Mouse (Mus musculus) heart, postnatal 10 days (tissue): ENCODE results near the gene Cntnap2. TPM values are rescaled to one million over a fixed set of nuclear protein-coding genes. Genes with fewer than 3 reads are reported as not detected.
"Not testable (repeated sequence)": the region's sequence is repeated elsewhere in the genome, so short reads cannot be mapped to it uniquely, and the experiment has no call there.

Experiments used
- DNase-seq, 2 experiments: peaks; one replicate each; pipeline ENCODE4 v3.0.0; 2021
- intact Hi-C: fragments of 180-260 bp; cut with DNase I; formaldehyde crosslinking; loops from one replicate; pipeline ENCODE4 v1.15.1; 2025
- total RNA-seq, 2 experiments: library from RNA; stranded (reverse); gene quantifications; 2 replicates each; pipeline ENCODE4 v1.2.3; 2021

The Cntnap2 gene
- total RNA-seq, 2 experiments from 2014 or later, result 0.12 TPM; not detected in 1

DNA sequence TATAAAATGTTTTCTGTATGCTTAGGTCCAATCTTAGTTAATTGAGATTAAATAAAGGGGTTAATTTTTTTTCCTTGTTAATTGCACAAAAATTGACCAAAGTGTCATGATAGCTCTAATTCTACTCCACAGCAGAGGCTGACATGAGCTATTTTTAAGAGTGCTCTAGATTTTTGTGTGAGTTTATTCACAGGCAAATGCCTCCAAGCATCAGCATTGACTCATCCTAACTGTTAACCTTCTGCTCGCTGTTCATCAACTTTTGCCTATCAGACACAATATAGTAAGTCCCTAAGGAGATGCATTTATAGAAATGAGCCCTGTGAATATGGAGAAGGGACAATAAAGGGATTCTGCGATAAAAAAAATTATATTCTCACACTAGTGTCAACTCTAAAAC is 1138.1 kb downstream of the Cntnap2 start:
- no peak for DNase-seq
- intact Hi-C loops, result no loop called here

DNA sequence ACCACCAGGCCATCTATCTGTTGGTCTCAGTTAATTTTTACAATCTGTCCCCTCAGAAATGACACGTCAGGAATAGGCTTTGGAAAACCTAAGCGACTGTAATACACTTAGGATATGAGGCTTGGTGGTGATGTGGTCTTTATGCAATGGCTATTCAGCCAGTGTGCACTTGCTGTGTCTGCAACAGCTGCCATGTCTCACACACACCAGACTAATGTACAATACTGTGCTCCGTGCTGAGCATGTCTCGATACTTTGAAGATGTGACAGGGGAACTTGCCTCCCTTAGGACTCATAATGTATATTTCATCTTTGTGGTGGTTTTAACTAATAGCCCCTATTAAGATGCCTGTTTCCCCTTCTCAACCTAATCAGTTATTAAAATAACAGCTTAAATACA is 1142.7 kb downstream of the Cntnap2 start:
- no peak for DNase-seq
- intact Hi-C loops, result no loop called here

DNA sequence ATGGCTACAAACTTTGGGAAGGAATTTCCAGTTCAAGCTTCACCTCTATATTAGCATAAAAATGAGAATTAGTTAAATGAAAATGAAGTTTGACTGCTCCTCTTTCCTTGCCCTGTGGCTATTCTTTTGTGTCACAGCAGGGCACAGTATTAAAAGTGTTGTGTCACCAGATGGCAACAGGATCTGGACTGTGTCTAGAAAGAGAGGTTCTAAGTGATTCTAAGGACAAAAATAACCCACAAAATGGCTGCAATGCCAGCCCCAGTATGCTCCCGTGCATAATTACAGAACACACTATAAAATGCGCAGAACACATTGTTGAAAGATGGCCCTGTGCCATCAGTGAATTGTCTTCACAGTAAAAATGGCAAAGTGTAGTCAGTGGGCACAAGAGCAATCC is 1146.4 kb downstream of the Cntnap2 start:
- intact Hi-C loops, result no loop called here
- DNase-seq, result no peak

DNA sequence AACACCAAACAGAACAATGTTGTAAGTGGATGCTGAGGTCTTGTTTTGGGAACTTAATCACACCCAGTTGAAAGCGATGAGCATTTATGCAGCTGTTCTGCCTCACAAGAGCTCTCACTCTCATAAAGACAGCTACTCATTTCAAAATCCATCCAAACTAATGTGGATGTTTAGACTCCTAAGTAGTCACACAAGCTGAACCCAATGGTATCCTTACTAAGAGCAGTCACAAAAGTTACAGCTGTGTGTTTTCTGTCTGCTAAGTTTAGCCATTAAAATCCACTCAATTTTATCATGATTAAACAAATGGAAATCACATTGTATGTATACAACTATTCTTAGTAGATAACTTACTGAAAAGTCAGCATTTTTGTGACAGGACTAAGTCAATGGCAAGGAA is 1173.7 kb downstream of the Cntnap2 start:
- intact Hi-C loops, result no loop called here
- DNase-seq, result no peak

GRCm38 (mm10) chr6:46240349-46240748 is 1181.2 kb downstream of the Cntnap2 start:
- intact Hi-C loops, result no loop called here
- no peak for DNase-seq

DNA sequence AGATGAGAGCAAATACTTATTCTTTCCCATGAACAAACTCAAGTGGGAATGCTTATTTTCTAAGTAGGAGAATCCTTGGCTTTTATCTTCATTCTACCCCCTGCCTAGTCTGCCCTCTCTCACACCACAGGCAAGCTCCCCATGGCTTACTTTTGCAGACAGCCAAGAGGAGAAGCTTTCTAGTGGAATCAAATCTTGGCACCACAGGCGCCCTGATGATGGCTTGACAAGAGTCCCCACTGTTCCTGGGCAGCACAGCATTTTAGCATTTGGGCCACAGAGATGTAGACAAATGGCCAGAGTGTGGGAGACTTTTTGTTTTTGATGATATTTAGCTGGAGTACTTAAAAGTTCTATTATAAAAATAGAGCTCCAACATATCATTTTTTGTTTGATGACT is 1204.0 kb downstream of the Cntnap2 start:
- intact Hi-C loops, result no loop called here
- no peak for DNase-seq

DNA sequence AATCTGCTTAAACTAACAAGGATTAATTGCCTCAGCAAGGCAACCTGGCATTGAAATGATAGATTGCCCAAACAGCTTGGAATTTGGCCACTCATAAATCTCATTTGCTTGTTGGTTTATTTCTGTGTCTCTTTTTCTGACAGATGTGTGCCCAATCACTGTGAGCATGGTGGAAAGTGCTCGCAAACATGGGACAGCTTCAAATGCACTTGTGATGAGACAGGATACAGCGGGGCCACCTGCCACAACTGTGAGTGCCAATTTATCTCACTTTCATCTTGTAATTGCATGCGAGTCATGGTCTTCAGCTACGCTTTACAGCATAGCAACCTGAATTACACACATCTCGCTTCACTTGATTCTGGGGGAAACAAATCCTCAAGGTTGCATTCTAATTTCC is 1287.8 kb downstream of the Cntnap2 start:
- intact Hi-C loops, result no loop called here
- no peak for DNase-seq

GRCm38 (mm10) chr6:46361091-46361490 is 1301.9 kb downstream of the Cntnap2 start:
- no peak for DNase-seq
- intact Hi-C loops, result no loop called here

DNA sequence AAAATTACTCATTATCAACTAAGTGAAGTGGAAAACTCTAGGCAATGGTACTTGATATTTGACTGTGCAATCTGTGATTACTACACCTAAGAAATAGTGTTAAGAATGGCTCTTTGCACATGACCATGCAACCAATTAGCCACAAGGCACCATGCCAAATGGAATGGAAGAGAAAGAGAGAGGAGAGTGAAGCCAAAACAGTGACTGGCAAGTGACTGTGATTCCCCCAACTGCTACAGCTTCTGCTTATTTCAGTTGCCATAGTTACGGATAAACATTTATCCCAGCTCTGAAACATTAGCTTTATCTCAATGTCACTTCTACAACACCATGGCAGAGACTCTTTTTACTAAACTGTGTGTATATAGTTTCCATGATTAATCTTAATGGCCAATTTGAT is 1303.0 kb downstream of the Cntnap2 start:
- peak; percentile 13 to 14 for DNase-seq

GRCm38 (mm10) chr6:46398725-46399589 is 1339.8 kb downstream of the Cntnap2 start:
- DNase-seq, result no peak
- intact Hi-C loops, result no loop called here

More for the DNA sequence above, 1303.0 kb downstream of the Cntnap2 start:
- intact Hi-C loops, result no loop called here

- DNase-seq, result no peak
- intact Hi-C loops, result no loop called here
Measured at GRCm38 (mm10) chr6:46414154-46414553, 1355.0 kb downstream of the Cntnap2 start.

- DNase-seq, result no peak
- intact Hi-C loops, result no loop called here
Measured at GRCm38 (mm10) chr6:46414562-46414961, 1355.4 kb downstream of the Cntnap2 start.

DNA sequence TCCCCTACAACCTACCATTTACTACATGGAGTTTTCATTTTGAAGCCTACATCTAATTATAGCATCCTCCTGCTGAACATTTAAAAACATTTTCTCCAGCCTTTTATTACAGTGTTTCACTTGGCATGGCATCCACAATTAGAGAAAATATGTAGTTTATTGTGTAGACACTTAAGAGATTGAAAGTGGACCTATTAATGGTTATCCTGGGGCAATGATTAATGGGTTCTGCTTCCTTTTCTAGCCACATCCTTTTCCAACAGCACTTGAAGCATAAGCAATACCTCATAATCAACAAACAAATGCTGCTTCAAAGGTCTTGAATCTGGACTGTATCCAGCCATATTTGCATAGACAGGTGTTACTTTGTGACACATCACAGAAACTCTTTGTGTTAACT is 1360.7 kb downstream of the Cntnap2 start:
- DNase-seq, result no peak
- intact Hi-C loops, result no loop called here

- intact Hi-C loops, result no loop called here
- DNase-seq, result no peak
Measured at GRCm38 (mm10) chr6:46420349-46420748, 1361.2 kb downstream of the Cntnap2 start.

DNA sequence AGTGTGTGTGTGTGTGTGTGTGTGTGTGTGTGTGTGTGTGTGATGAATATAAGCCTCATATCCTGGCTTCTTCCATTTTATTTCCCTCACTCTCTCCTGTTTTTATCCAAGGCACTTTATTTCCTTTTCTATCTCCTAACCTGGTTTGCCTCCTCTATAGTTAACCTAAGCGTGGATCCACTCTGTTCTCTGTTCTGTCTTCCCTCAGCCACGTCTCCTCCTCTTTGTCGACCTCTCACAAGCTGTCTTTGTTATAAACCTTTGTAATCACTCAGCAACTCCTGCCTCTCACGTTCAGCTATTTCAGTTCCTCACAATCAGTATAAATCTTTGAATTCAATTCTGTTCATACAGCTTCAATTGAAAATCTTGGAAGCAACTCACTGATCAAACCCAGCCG is 1369.1 kb downstream of the Cntnap2 start:
- DNase-seq, result no peak
- intact Hi-C loops, result no loop called here

DNA sequence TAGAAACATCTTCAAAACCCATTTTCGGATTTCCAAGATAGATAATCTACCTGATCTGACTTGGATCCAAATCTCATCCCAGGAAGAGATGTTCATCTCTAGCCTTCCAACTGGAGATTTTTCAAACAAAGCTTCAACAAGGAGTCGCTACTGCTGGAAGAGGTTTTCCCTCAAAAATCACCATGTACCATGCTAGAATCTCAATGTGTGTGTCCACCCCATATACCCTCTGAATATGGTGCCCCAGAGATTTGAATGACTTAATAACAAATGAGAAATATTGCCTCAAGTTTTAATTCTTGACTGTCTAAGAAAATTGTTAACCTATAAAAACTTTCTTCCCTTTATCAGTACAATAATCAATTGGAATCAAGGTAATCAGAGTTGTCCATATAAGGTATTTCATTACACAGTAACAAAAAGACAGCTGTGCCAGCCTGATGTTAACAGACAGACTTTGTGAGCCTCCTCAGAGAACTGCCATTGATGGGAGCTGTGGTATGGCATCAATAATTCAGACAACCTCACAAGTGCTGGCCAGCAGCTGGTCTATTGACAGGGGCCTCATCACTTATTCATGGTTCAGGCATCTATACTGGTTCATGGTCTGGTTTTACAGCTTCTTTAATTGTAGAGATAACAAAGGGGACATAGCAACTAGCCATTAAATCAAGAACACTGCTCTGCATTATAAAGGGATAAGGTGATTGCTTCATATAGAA is 1391.9 kb downstream of the Cntnap2 start:
- intact Hi-C loops, result no loop called here
- DNase-seq, result no peak

DNA sequence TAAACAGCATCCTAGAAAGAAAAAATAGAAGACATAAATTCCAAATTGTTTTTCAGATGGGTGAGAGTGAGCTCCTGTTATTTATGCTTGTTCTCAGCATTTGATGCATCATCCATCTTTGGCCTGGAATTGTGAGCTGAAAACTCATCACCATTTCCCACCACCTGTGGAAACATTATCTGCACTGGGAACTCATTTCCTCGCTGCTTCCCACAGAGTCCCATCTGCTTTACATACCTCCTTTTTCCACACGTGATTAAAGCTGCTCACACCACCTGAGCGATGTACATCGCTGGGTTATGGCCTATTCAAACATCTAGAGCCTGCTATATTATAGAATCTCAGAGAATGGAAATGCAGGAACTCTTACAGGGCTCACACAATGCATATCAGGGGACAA is 1413.5 kb downstream of the Cntnap2 start:
- DNase-seq, result no peak
- intact Hi-C loops, result no loop called here

DNA sequence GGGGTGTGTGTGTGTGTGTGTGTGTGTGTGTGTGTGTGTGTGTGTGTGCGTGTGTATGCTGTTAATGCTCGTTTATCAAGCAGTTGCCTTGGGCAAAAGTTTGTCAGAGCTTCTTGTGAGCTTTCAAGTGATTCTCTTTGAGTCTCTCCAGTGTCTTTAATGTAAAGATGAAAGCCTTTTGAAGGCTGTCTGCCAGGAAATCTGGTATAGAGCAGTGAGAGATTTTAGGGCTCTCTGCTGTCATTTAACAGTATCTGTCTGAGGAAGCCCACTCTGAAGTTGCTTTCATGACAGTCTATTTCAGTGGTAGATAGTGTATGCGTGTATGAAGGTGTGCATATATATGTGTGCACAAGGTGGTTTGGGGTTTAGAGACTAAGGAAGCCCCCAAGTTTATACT is 1425.2 kb downstream of the Cntnap2 start:
- DNase-seq, result no peak
- intact Hi-C loops, result no loop called here

DNA sequence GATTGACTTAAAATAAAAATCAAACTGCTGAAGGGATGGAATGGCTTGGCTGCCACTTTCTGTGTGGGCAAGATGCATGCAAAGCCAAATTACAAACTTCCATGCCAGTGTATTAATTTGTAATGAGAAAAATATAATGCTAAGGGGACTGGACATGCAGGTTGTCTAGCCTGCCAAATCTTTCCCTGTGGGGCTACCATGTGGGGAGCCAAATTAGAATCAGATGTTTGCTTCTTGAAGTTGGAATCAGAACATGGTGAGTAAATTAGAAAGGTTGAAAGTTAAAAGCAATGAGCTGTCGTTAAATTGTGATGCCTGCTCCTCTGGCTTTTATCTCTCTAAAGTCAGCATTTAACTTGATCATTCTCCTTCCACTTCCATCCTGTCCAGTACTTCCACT is 1443.6 kb downstream of the Cntnap2 start:
- DNase-seq, result no peak
- intact Hi-C loops, result no loop called here

DNA sequence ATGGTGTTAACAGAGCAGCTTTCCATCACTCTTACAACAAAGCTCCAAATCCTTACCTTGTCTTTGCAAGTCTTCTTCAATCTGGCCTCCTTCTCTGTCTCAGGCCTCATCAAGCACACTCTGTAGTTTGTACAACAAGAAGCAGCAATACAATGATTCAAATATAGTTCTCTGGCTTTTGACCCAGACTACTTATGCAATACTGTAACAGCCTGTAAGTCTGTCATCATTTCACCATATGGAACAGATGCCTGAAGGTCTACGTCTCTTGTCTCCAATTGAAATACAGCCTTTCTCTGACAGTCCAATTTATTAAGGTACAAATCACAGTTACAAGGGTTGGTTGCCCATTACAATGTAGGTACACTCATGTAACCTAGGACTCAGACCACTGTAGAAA is 1453.7 kb downstream of the Cntnap2 start:
- no peak for DNase-seq
- intact Hi-C loops, result no loop called here

- intact Hi-C loops, DNase-seq: not testable (repeated sequence)
Measured at GRCm38 (mm10) chr6:46537586-46537985, 1478.4 kb downstream of the Cntnap2 start.

- intact Hi-C loops, result no loop called here
- DNase-seq, result no peak
Measured at GRCm38 (mm10) chr6:46563470-46563869, 1504.3 kb downstream of the Cntnap2 start.
